Mouse (Mus musculus) kidney, postnatal 0 days (tissue): Measurements from ENCODE around the gene Tmem230. TPM values are rescaled to one million over a fixed set of nuclear protein-coding genes. Genes with fewer than 3 reads are reported as not detected.
"Not testable (repeated sequence)": the region's sequence is repeated elsewhere in the genome, so short reads cannot be mapped to it uniquely, and the experiment has no call there.

Experiments
- ATAC-seq: fragments of 200-750 bp; cut with Nextera tagmentation; replicated peaks from 2 replicates; pipeline ENCODE4 v1.8.0; 2017; ENCODE audit warnings: low read depth, moderate number of reproducible peaks, moderate TSS enrichment, moderate library complexity; ENCODE audit not compliant: low FRiP score
- DNase-seq: peaks from one replicate; pipeline ENCODE4 v3.0.0-alpha.2; 2016; ENCODE audit warnings: low spot score
- H3K27ac ChIP-seq: fragments of 300-500 bp; sonication (generic); 2 replicates; pipeline ENCODE4 v1.5.1; 2014; ENCODE audit warnings: mild to moderate bottlenecking
- H3K27me3 ChIP-seq: fragments of 300-500 bp; sonication (generic); 2 replicates; pipeline ENCODE4 v1.6.1; 2014; ENCODE audit warnings: low read length, mixed read lengths; ENCODE audit not compliant: insufficient read depth
- H3K36me3 ChIP-seq: fragments of 300-500 bp; sonication (generic); 2 replicates; pipeline ENCODE4 v1.6.1; 2014; ENCODE audit warnings: low read length, mixed read lengths; ENCODE audit not compliant: insufficient read depth
- H3K4me1 ChIP-seq: fragments of 300-500 bp; sonication (generic); replicated peaks from 2 replicates; pipeline ENCODE4 v1.6.1; 2014; ENCODE audit warnings: antibody characterized with exemption, low read length, mixed read lengths; ENCODE audit not compliant: insufficient read depth
- H3K4me2 ChIP-seq: fragments of 300-500 bp; sonication (generic); 2 replicates; pipeline ENCODE4 v1.6.1; 2014; ENCODE audit warnings: mild to moderate bottlenecking, low read length, moderate library complexity, mixed read lengths
- H3K4me3 ChIP-seq: fragments of 300-500 bp; sonication (generic); replicated peaks from 2 replicates; pipeline ENCODE4 v1.5.1; 2014; ENCODE audit warnings: low read depth, low read length
- H3K9ac ChIP-seq: fragments of 300-500 bp; sonication (generic); 2 replicates; pipeline ENCODE4 v1.6.1; 2014; ENCODE audit warnings: low read depth, low read length
- H3K9me3 ChIP-seq: fragments of 300-500 bp; sonication (generic); replicated peaks from 2 replicates; pipeline ENCODE4 v1.6.1; 2016; ENCODE audit warnings: low read length, inconsistent platforms, mixed read lengths
- CTCF ChIP-seq: IDR thresholded peaks from 2 replicates; pipeline ENCODE4 v1.5.1; 2016; ENCODE audit warnings: antibody characterized with exemption, low read depth, mild to moderate bottlenecking, moderate library complexity
- WGBS: fragments of 180-500 bp; shearing (Covaris S2); extraction: QIAGEN DNeasy Blood & Tissue Kit; methylation state at CpG from one replicate; pipeline ENCODE4 v1.1.7; 2014; 5-methylcytosine and 5-hydroxymethylcytosine counted together
- polyA plus RNA-seq: library from polyadenylated mRNA; unstranded; fragments of >200 nt; fragmentation: Nextera tagmentation; extraction: Ambion mirVana; gene quantifications from 2 replicates; pipeline ENCODE4 v1.2.1, GENCODE M21; 2015

Tmem230 gene
- polyA plus RNA-seq, result 46.5 and 49.7 TPM in 2 replicates

DNA sequence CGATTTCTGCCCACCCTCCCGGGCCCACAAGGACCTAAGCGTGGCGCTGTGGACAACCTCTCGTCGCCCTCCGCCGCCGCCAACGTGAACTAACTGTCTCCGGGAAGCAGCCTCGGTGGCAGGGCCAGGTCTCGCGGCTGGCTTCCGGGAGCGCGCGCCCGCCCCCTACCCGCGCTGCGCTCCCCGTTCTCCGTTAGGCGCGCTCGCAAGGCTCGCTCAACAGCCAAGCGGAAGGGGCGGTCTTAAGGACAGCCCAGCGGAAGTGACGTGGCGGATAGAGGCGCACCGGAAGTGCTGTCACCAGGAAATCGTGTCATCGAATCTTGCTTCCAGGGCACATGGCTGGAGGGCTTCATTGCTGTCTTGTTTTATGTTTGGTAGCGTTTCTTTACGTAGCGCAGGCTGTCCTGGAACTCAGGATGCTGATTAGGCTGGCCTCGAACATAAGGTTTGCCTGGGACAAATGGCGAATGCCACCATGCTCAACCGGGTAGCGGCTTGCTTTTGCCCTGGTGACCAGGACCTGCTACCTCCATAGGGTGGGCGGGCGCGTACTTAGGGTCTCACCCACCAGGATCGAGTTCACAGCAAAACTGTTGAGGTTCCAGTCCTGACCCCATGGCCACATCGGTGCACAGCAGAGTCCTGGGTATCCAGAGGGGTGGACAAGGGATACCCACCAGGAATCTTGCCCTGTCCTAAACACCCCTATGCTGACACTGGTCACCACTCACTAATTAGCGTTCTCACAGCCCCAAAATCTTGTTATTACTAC lies at the start of gene Tmem230:
Tmem230 (minus strand) TSS at position 269 of the 775 bp plus-strand sequence.
- ATAC-seq, result peak; percentile 95
- Histone ChIP-seq H3K4me3 (peak within 1 kb of the TSS; percentile 57), H3K9me3 (no peaks in the 10 kb centered on the region), H3K27me3 (no peaks in the 10 kb centered on the region), H3K4me1 (peaks cover 5% of the 10 kb centered on the region), H3K9ac (peak within 1 kb of the TSS; percentile 74), H3K4me2 (peak within 1 kb of the TSS; percentile 75), H3K36me3 (peaks cover 7% of the 10 kb centered on the region; the same call in 1 of the 2 replicates), H3K27ac (peak within 1 kb of the TSS; percentile 85)
- peak; percentile 99 for DNase-seq
- 5% methylated on average over 50 of the region's 50 CpGs for WGBS
- peak; percentile 47; the same call in 1 of the 2 replicates for TF ChIP-seq CTCF

DNA sequence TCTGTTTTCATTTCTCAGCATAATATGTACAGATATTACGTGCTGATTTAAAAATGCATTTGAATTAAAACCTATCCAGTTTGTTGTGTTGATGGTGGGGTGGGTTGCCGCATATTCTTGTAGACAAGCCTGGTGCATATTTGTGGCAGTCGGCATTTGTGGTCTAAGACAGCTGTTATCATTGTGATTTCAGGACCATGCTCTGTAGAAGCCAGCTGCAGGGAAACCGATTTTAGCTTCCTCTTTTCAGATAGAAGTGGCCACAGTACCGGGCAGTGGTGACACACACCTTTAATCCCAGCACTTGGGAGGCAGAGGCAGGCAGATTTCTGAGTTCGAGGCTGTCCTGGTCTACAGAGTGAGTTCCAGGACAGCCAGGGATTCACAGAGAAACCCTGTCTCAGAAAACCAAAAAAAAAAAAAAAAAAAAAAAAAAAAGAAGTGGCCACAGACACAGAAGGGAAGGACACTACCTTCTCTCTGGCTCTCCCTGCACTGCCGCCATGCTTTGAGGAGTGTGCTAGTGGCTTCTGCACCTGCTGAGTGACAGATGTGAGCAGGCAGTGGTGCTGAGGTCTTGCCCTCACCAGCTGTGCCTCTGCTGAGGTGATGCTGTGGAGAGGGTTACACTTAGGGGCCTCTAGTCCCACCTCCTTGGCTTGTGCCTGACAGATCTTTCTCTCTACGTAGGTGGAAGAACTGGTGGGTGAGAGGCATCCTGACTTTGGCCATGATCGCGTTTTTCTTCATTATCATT lies 46.3 kb upstream of the Tmem230 start:
- no peaks in the 10 kb centered on the region for H3K27me3 ChIP-seq
- H3K27ac ChIP-seq, result no peak overlapping the region
- H3K9me3 ChIP-seq, result no peaks in the 10 kb centered on the region
- ATAC-seq (no peak), DNase-seq (no peak)
- peaks cover 36% of the 10 kb centered on the region for H3K36me3 ChIP-seq
- TF ChIP-seq CTCF, result no peak
- no peak overlapping the region for H3K4me2 ChIP-seq
- no peak overlapping the region for H3K9ac ChIP-seq
- 88% methylated on average over 10 of the region's 10 CpGs for WGBS
- no peak overlapping the region for H3K4me3 ChIP-seq
- H3K4me1 ChIP-seq, result no peaks in the 10 kb centered on the region

GRCm38 (mm10) chr2:132292083-132292482 lies 44.5 kb upstream of the Tmem230 start:
- WGBS, result 54% methylated on average over 4 of the region's 4 CpGs
- no peak for DNase-seq
- ATAC-seq, result no peak

GRCm38 (mm10) chr2:132291265-132291664 lies 43.7 kb upstream of the Tmem230 start:
- ATAC-seq, result no peak
- Histone ChIP-seq H3K27ac (no peak overlapping the region), H3K4me1 (no peaks in the 10 kb centered on the region), H3K4me3 (no peak overlapping the region), H3K4me2 (no peak overlapping the region), H3K36me3 (peaks cover 19% of the 10 kb centered on the region), H3K9ac (no peak overlapping the region), H3K27me3 (no peaks in the 10 kb centered on the region), H3K9me3 (no peaks in the 10 kb centered on the region)
- DNase-seq, result no peak
- 75% methylated on average over 3 of the region's 3 CpGs for WGBS
- no peak for TF ChIP-seq CTCF

More at GRCm38 (mm10) chr2:132292083-132292482, 44.5 kb upstream of the Tmem230 start:
- Histone ChIP-seq H3K4me2 (no peak overlapping the region), H3K9me3 (no peaks in the 10 kb centered on the region), H3K27me3 (no peaks in the 10 kb centered on the region), H3K4me3 (no peak overlapping the region), H3K36me3 (peaks cover 23% of the 10 kb centered on the region), H3K27ac (no peak overlapping the region), H3K9ac (no peak overlapping the region), H3K4me1 (no peaks in the 10 kb centered on the region)
- no peak for TF ChIP-seq CTCF

DNA sequence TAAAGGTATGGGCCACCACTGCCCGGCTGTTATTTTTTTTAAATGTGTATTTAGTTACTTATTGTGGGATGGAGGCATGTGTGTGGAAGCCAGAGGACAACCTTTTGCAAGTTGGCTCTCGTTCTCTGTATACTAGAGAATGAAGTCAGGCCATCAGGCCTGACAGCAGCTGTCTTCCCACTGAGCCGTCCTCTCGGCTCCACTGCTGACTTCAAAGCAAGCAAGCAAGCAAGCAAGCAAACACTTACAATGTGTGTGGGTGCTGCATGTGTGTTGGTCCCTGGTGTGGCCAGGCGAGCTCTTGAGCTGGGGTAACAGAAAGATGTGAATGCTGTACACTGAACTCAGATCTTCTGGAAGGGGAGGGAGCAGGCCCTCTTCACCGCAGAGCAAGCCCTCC lies 43.2 kb upstream of the Tmem230 start:
- Histone ChIP-seq H3K4me3 (no peak overlapping the region), H3K4me1 (no peaks in the 10 kb centered on the region), H3K36me3 (peaks cover 15% of the 10 kb centered on the region), H3K27me3 (no peaks in the 10 kb centered on the region), H3K9ac (no peak overlapping the region), H3K4me2 (no peak overlapping the region), H3K9me3 (no peaks in the 10 kb centered on the region), H3K27ac (no peak overlapping the region)
- no peak for TF ChIP-seq CTCF
- WGBS, result 77% methylated on average over 6 of the region's 6 CpGs
- no peak for DNase-seq
- no peak for ATAC-seq

DNA sequence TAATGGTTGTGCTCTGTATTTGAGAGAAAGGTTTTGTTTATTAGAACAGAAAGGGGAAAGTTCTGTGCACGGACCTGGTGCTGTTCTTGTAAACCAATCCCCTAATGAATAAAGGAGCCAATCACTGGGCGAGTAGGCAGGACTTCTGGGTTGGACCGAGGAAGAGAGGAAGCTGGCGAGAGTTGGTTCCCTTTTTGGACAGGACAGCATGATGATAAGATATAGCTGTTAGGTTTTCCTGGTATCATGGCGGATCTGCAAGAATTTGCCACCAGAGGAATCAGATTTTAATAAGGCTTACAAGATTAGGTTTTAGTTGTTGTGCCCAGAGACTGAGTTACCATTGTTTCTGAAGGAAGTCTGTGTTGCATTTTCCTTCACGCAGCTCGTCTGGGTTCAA lies 41.6 kb upstream of the Tmem230 start:
- H3K4me3 ChIP-seq, H3K27me3 ChIP-seq, H3K36me3 ChIP-seq, ATAC-seq, H3K9ac ChIP-seq, H3K4me2 ChIP-seq, H3K4me1 ChIP-seq, H3K27ac ChIP-seq, DNase-seq, H3K9me3 ChIP-seq: not testable (repeated sequence)
- 68% methylated on average over 5 of the region's 7 CpGs for WGBS
